Mouse (Mus musculus) heart, postnatal 14 days (tissue): ENCODE data around the gene Wdr5b. TPM values are rescaled to one million over a fixed set of nuclear protein-coding genes. Genes with fewer than 3 reads are reported as not detected.
"Not testable (repeated sequence)": the region's sequence is repeated elsewhere in the genome, so short reads cannot be mapped to it uniquely, and the experiment has no call there.

ENCODE experiments used
- DNase-seq, 2 experiments: peaks; one replicate each; pipeline ENCODE4 v3.0.0; 2021 to 2022
- intact Hi-C: fragments of 180-260 bp; cut with DNase I; formaldehyde crosslinking; loops from one replicate; pipeline ENCODE4 v1.15.1; 2025
- long read RNA-seq, 2 experiments: library from polyadenylated mRNA; stranded (forward); transcript quantifications; one replicate each; pipeline ENCODE4 v2.0.0; 2021
- total RNA-seq, 2 experiments: library from RNA; stranded (reverse); gene quantifications; 2 replicates each; pipeline ENCODE4 v1.2.3; 2021

Gene Wdr5b
- total RNA-seq = 1 to 10 TPM; 2.8 to 3.3 TPM
- long read RNA-seq, experiment 1, transcript Wdr5b-201 (1 exons, 2,739 nt) = major isoform, 10 of 10 reads
- long read RNA-seq, experiment 1, partial matches to known transcripts = 0 of 10 reads
- long read RNA-seq, experiment 1, other reads (novel, unspliced or antisense) = 0 of 10 reads
- long read RNA-seq, experiment 2, transcript Wdr5b-201 (1 exons, 2,739 nt) = major isoform, 12 of 12 reads
- long read RNA-seq, experiment 2, partial matches to known transcripts = 0 of 12 reads
- long read RNA-seq, experiment 2, other reads (novel, unspliced or antisense) = 0 of 12 reads

- intact Hi-C loops = loop anchor here (10.0 kb wide), 1 partner anchor 166 kb away; the partner anchor contains the start of gene Parp14
- peak; percentile 89 to 90 for DNase-seq
Observed at GRCm38 (mm10) chr16:36040640-36041624, at the start of gene Wdr5b. TSS of gene Wdr5b (plus strand) at chr16:36041190.

- DNase-seq = no peak
- intact Hi-C loops = no loop called here
Observed at GRCm38 (mm10) chr16:35992391-35992790, 48.6 kb upstream of the Wdr5b start.

DNA sequence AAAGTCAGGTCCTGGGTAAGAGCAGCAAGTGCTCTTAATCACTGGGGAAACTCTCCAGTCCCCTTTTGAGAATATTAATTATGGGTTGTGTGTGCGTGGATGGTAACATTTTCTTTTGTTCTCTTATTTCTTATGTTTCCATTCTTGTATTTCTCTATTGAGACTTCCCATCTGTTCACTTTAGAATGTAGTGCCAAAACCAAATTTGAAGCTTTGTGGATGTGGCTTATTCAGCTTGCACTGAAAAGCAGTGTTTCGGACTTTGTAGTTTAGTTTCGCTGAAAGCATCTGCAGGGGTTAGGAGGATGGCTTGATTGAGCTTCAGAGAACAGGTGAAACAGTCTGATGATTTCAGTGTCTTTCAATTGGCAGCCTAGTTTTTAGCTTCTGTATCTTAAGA is 47.7 kb upstream of the Wdr5b start:
- DNase-seq = no peak
- intact Hi-C loops = no loop called here

DNA sequence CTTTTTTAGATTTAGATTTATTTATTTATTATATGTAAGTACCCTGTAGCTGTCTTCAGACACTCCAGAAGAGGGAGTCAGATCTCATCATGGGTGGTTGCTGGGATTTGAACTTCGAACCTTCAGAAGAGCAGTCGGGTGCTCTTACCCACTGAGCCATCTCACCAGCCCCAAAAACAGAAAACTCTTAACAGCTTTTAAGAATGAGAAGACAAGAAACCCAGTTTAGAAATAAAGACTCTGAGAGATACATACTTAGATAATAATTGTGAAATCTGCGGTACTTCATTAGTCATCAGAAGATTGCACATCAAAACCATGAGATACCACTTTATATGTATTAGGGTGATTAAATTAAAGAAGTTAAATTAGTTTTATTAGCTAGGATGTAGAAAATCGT is 42.1 kb upstream of the Wdr5b start:
- intact Hi-C loops, DNase-seq: not testable (repeated sequence)

DNA sequence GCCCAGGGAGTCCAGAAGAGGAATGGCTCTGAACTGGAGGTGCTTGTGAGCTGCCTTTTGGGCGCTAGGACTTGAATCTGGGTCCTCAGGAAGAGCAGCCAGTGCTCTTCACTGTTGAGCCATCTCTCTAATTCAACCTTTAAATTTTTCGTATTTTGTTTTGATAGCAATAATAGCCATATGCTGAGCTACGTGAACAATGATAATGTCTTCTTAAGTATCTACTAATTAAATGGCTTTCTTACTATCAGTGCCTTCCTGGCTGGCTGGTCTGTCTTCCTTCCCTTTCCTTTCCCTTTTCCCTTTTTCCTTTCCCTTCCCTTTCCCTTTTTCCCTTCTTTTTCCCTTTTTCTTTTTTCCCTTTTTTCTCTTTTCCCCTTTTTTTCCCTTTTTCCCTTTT is 32.6 kb upstream of the Wdr5b start:
- intact Hi-C loops = no loop called here
- no peak for DNase-seq

GRCm38 (mm10) chr16:36016335-36016734 is 24.7 kb upstream of the Wdr5b start:
- intact Hi-C loops = no loop called here
- no peak for DNase-seq

DNA sequence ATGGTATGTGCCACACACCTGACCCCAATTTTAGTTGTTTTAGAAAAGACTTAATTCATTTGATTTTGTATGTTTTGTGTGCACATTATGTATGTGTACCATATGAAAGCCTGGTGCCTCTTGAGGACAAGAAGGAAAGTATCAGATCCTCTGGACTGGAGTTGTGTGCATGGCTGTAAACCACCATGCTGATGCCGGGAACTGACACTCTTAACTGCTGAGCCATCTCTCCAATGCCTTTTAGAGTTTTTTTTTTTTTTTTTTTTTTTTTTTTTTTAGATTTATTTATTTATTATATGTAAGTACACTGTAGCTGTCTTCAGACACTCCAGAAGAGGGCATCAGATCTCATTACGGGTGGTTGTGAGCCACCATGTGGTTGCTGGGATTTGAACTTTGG is 12.9 kb upstream of the Wdr5b start:
- DNase-seq, intact Hi-C loops: not testable (repeated sequence)

DNA sequence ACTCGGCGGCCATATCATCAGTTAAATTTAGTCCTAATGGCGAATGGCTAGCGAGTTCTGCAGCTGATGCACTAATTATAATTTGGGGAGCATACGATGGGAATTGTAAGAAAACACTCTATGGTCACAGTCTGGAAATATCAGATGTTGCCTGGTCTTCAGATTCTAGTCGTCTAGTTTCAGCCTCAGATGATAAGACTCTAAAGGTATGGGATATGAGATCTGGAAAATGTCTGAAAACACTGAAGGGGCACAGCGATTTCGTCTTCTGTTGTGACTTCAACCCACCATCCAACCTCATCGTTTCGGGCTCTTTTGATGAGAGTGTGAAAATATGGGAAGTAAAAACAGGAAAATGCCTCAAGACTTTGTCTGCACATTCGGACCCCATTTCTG is 633 bp downstream of the Wdr5b start:
- intact Hi-C loops = loop anchor here (2.0 to 10.0 kb wide), 2 partner anchors 29 to 167 kb away; partner anchors contain the start of genes Ccdc58, Fam162a and Parp14

DNA sequence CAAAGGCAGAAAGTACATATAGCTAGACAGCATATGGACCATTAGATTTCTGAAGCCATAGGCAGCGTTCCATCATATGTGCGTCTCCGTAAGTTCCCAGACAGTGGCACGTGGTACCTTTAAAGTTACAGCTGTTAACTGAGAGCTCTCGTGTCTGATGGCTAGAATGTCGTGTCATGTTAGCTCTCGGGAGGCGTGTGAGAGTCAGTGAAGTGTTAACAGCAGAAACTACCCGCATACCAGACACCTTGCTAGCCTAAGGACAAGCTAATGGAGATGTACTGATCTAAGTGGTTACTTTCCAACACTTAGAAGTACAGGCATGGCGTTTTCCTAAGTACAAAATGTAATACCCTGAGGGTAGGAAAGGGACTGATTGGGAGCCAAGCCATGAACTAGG is 2.1 kb downstream of the Wdr5b start:
- intact Hi-C loops = loop anchor here (2.0 to 10.0 kb wide), 2 partner anchors 28 to 168 kb away; partner anchors contain the start of genes Ccdc58, Fam162a and Parp14
- no peak for DNase-seq

More for the DNA sequence above, 633 bp downstream of the Wdr5b start:
- DNase-seq = no peak

- DNase-seq = no peak
- intact Hi-C loops = loop anchor here (2.0 to 10.0 kb wide), 2 partner anchors 27 to 169 kb away; partner anchors contain the start of genes Ccdc58, Fam162a and Parp14
Observed at GRCm38 (mm10) chr16:36043964-36044363, 3.0 kb downstream of the Wdr5b start.

DNA sequence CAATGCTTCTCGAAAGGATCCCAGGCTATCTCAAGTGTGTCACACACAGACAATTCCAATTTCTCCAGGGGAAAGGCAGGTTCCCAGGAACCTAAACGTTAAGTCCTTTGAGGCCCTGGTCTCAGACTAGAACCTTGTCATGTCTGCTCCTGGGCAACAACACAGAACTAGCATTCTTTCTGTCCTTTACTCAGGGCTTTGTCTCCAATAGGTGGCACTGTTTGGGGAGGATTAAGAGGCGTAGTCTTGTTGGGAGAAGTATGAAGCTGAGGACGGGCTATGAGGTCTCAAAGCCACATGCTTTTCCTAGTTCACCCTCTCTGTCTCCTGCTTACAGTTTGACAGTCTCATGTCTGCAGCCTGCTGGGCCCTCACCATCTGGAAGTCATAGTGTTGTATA is 6.5 kb downstream of the Wdr5b start:
- intact Hi-C loops = loop anchor here (10.0 kb wide), 1 partner anchor 173 kb away; the partner anchor contains the start of gene Parp14
- DNase-seq = no peak

DNA sequence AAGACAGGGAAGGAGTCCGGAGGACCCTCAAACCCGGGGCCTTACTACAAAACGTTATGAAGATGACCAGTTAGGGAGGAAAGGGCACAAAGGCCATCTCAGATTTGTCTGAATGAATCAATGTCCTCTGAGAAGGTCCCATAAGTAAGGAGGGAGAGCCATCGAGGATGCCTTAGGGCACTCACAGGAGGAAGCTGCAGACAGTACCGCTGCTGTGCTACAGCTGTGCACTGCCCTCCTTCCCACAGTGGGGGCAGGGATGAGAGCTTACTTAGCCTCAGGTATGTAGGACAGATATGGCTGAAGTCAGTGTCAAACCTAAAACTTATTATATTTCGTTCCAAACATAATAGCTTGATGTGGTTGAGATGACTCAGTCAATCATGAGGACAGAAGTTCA is 10.5 kb downstream of the Wdr5b start:
- intact Hi-C loops = no loop called here

GRCm38 (mm10) chr16:36053524-36054275 is 12.7 kb downstream of the Wdr5b start:
- intact Hi-C loops = no loop called here
- DNase-seq = peak in 1 of 2 experiments; percentile 39

More for the DNA sequence above, 10.5 kb downstream of the Wdr5b start:
- no peak for DNase-seq

DNA sequence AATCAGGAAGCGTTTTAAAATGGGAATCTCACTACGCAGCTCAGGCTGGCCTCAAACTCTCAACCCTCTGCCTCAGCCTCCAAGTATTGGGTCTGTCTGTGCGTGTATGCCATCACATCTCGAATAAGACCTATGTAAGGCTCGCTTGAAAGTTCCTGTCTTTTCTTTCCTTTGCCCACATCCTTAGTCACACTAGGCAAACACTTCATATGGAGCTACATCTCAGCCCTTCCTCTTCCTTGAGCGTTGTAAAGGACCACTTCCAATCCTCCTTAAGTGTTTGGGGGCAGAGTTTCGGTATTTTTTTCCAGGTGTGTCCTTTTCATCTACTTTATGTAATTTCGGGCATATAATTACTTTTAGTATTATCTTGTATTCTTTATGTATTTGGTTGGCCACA is 13.9 kb downstream of the Wdr5b start:
- DNase-seq = no peak
- intact Hi-C loops = no loop called here

DNA sequence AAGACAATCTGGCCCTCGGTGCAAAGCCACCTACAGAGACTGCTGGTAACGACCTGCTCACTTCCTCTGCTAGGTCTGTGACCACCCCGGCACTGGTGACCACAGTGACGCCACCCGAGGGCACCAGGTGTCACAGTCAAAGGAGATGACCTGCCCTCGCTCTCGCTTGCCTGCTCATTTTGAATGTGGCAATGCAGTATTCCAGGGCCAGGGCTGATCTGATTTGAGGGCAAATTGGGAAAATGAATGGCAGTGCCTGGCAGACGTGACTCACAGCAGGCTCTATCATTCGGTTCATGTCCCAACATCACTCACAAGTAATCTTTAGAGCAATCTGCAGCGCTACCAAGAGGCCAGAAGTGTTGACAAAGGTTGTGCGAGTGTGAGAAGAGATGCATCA is 15.4 kb downstream of the Wdr5b start:
- intact Hi-C loops = no loop called here
- DNase-seq = no peak

DNA sequence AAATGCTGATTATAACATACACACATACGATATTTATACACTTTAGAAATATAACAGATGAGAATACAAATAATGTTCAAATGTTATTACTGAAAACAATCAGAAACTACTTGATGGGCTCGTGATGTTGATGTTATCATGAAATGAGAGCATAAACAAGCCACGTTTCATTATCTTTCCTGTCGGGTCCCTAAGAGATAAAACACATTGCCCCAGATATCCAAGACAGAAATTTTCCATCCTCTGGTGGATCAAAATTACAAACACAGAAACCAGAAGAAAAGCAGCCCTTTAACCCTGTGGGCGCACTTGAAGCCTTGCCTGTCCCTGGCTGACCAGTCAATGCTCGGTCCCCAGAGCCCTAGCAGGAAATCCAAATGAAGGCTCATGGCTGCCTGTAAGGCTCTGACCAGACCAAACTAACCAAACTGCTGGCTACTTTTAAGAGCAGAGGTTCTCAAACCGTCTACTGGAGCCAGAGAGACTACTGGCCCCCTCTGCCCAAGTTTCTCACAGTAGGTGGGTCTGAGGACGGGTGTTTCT is 17.0 kb downstream of the Wdr5b start:
- intact Hi-C loops = no loop called here
- peak in 1 of 2 experiments; percentile 23 for DNase-seq

GRCm38 (mm10) chr16:36062534-36062933 is 21.5 kb downstream of the Wdr5b start:
- DNase-seq, intact Hi-C loops: not testable (repeated sequence)

DNA sequence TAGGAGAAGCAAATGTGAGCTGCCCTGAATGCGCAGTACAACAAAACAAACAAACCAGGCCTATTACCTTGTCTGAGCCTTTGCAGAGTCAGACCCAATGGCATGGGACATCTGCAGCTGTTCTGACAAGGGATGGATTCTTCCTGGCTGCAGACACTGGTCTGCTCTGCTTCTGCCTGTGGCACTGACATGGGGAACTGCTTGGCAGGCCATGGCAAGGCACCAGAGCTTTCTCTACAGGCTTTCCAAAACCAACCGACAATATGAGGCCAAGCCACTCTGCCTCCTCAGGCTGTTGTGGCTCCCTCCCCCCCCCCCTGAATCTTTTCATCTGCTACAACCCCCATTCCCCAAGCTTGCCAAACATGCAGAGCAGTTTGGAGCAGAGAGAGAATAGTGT is 22.3 kb downstream of the Wdr5b start:
- intact Hi-C loops = no loop called here
- no peak for DNase-seq

GRCm38 (mm10) chr16:36064904-36065303 is 23.9 kb downstream of the Wdr5b start:
- intact Hi-C loops = loop anchor here (5.0 kb wide), 1 partner anchor 83 kb away; no protein-coding TSS in a partner anchor
- no peak for DNase-seq

GRCm38 (mm10) chr16:36067694-36068093 is 26.7 kb downstream of the Wdr5b start:
- intact Hi-C loops = loop anchor here (5.0 kb wide), 1 partner anchor 85 kb away; no protein-coding TSS in a partner anchor
- no peak for DNase-seq
